Mouse (Mus musculus) forebrain, embryonic 12.5 days (tissue): ENCODE measurements around the gene Sall2. TPM values are rescaled to one million over a fixed set of nuclear protein-coding genes. Genes with fewer than 3 reads are reported as not detected.

ENCODE experiments used
- ATAC-seq: fragments of 200-750 bp; cut with Nextera tagmentation; 2 replicates; pipeline ENCODE4 v1.8.0; 2017; ENCODE audit warnings: moderate TSS enrichment; ENCODE audit not compliant: low FRiP score
- H3K27ac ChIP-seq: fragments of 300-500 bp; sonication (generic); 2 replicates; pipeline ENCODE4 v1.5.1; 2016; ENCODE audit warnings: mild to moderate bottlenecking
- H3K27me3 ChIP-seq: fragments of 300-500 bp; sonication (generic); 2 replicates; pipeline ENCODE4 v1.6.1; 2016; ENCODE audit warnings: mild to moderate bottlenecking
- H3K36me3 ChIP-seq: fragments of 300-500 bp; sonication (generic); replicated peaks from 2 replicates; pipeline ENCODE4 v1.6.1; 2016; ENCODE audit warnings: mild to moderate bottlenecking
- H3K4me1 ChIP-seq: fragments of 300-500 bp; sonication (generic); 2 replicates; pipeline ENCODE4 v1.6.1; 2016
- H3K4me2 ChIP-seq: fragments of 300-500 bp; sonication (generic); 2 replicates; pipeline ENCODE4 v1.6.1; 2016; ENCODE audit warnings: mild to moderate bottlenecking, moderate library complexity
- H3K4me3 ChIP-seq: fragments of 300-500 bp; sonication (generic); replicated peaks from 2 replicates; pipeline ENCODE4 v1.5.1; 2016; ENCODE audit warnings: mild to moderate bottlenecking
- H3K9ac ChIP-seq: fragments of 300-500 bp; sonication (generic); 2 replicates; pipeline ENCODE4 v1.6.1; 2016; ENCODE audit warnings: mild to moderate bottlenecking
- H3K9me3 ChIP-seq: fragments of 300-500 bp; sonication (generic); 2 replicates; pipeline ENCODE4 v1.6.1; 2016
- WGBS: fragments of 180-500 bp; shearing (Covaris S2); methylation state at CpG from one replicate; pipeline ENCODE4 v1.1.7; 2016; 5-methylcytosine and 5-hydroxymethylcytosine counted together
- polyA plus RNA-seq: library from polyadenylated mRNA; unstranded; fragments of >200 nt; fragmentation: Nextera tagmentation; extraction: Ambion mirVana; gene quantifications from 2 replicates; pipeline ENCODE4 v1.2.1, GENCODE M21; 2016

The Sall2 gene
- polyA plus RNA-seq: 66.2 and 72.4 TPM in 2 replicates

GRCm38 (mm10) chr14:52327910-52328812 is at the start of gene Sall2:
TSS of gene Sall2 (minus strand) at chr14:52328762.
- peak; percentile 64 for ATAC-seq

GRCm38 (mm10) chr14:52368741-52369140 is 40.2 kb upstream of the Sall2 start:
- Histone ChIP-seq H3K4me1 (no peaks in the 10 kb centered on the region), H3K9me3 (no peaks in the 10 kb centered on the region), H3K4me3 (no peak overlapping the region), H3K36me3 (no peaks in the 10 kb centered on the region), H3K4me2 (no peak overlapping the region), H3K27me3 (no peaks in the 10 kb centered on the region), H3K27ac (no peak overlapping the region), H3K9ac (no peak overlapping the region)
- 88% methylated on average over 3 of the region's 3 CpGs for WGBS
- ATAC-seq: no peak

More at GRCm38 (mm10) chr14:52327910-52328812, at the start of gene Sall2:
- 0% methylated on average over 26 of the region's 26 CpGs for WGBS
- peak within 1 kb of the TSS; percentile 64 for H3K4me3 ChIP-seq
- H3K4me1 ChIP-seq: peaks cover 55% of the 10 kb centered on the region
- no peaks in the 10 kb centered on the region for H3K27me3 ChIP-seq
- no peaks in the 10 kb centered on the region for H3K36me3 ChIP-seq
- no peaks in the 10 kb centered on the region for H3K9me3 ChIP-seq
- peak within 1 kb of the TSS; percentile 87 for H3K9ac ChIP-seq
- peak within 1 kb of the TSS; percentile 95 for H3K27ac ChIP-seq
- peak within 1 kb of the TSS; percentile 75 for H3K4me2 ChIP-seq

DNA sequence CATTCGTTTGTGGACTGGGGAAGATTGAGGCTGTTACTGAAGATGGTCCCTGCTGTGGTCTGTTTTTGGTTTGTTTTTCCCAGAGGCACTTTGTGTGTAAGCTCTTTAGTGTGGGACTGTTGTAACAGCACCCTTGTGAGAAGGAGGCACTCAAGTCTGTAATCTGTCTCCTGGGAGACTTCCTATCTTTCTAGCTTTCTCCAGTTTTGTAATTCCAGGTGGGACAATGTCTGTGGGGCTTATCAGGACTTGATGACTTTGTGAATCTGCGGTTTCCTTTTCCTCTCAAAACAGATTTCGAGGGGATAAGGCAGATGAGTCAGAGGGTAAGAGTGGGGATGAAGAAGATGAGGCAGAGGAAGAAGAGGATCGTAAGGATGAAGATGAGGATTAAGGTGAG is 27.7 kb upstream of the Sall2 start, which contains the start of gene Olfr1513:
Olfr1513 (minus strand) TSS at position 101 of the 400 bp plus-strand sequence.
- Histone ChIP-seq H3K9me3 (no peaks in the 10 kb centered on the region), H3K4me2 (no peak within 1 kb of the TSS), H3K4me1 (no peaks in the 10 kb centered on the region), H3K4me3 (no peak within 1 kb of the TSS), H3K27me3 (no peaks in the 10 kb centered on the region), H3K27ac (no peak within 1 kb of the TSS), H3K9ac (no peak within 1 kb of the TSS), H3K36me3 (no peaks in the 10 kb centered on the region)
- ATAC-seq: no peak
- WGBS: 85% methylated on average over 4 of the region's 4 CpGs

DNA sequence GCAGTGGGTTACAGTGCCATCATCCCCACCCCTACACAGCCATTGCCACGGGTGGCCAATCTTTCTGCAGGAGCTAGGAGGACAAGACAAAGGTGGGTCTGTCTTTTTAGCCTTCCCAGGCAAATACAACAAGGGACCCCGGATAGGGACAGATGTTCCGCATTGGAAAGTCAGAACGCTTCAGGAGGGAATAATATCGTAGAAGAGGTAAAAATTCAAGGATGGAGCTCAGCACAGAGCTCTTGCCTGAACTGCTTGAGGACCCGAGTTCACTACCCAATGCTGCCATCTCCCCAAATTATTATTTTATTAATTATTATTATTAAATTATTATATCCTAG is 10.9 kb upstream of the Sall2 start:
- H3K27ac ChIP-seq: no peak overlapping the region
- H3K36me3 ChIP-seq: no peaks in the 10 kb centered on the region
- no peak for ATAC-seq
- H3K9ac ChIP-seq: no peak overlapping the region
- 0 out of 2 replicates have a peak, but pooled peaks cover 2% of the 10 kb centered on the region for H3K9me3 ChIP-seq
- H3K4me2 ChIP-seq: no peak overlapping the region
- H3K4me1 ChIP-seq: peaks cover 6% of the 10 kb centered on the region; the same call in 1 of the 2 replicates
- H3K4me3 ChIP-seq: no peak overlapping the region
- H3K27me3 ChIP-seq: no peaks in the 10 kb centered on the region
- 77% methylated on average over 6 of the region's 6 CpGs for WGBS

DNA sequence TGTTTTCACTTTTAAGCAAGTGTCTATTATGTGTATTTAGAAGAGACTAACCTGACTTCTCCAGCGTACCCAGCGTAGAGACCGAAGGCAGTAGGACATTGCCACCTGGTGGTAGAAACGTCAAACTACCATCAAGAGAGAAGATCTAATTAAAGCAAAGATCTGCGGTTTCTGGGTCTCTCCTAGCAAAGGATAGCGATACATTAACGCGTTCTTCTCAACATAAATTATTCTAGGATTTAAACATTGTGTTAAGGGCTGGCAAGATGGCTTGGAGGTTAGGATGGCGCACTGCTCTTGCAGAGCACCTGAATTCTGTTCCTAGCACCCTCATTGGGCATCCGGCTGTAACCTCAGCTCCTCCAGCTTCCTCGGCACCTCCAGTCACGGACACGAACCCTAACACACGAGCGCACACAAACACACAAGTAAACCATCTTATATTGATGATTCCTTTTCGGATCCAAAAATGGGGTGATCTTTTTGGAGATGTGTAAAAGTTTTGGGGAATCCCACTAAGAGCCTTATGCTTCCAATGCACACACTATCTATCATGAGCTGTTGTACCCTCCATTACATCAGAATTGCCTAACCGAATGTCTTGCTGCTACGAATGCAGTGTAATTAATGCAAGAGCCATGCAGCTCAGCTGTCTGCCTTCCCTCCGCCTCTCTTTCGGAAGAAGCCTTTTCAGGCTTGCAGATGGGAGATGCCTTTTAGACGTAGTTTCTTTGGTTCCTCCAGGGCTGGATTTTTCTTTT is 10.4 kb upstream of the Sall2 start:
- Histone ChIP-seq H3K9me3 (no peaks in the 10 kb centered on the region), H3K27me3 (no peaks in the 10 kb centered on the region), H3K4me1 (peaks cover 6% of the 10 kb centered on the region; the same call in 1 of the 2 replicates), H3K4me2 (peak overlapping the region; percentile 42), H3K27ac (no peak overlapping the region), H3K36me3 (no peaks in the 10 kb centered on the region), H3K9ac (no peak overlapping the region), H3K4me3 (0 out of 2 replicates have a peak overlapping the region, but pooled peaks have one; percentile 5)
- ATAC-seq: peak; percentile 57
- WGBS: 35% methylated on average over 21 of the region's 21 CpGs

DNA sequence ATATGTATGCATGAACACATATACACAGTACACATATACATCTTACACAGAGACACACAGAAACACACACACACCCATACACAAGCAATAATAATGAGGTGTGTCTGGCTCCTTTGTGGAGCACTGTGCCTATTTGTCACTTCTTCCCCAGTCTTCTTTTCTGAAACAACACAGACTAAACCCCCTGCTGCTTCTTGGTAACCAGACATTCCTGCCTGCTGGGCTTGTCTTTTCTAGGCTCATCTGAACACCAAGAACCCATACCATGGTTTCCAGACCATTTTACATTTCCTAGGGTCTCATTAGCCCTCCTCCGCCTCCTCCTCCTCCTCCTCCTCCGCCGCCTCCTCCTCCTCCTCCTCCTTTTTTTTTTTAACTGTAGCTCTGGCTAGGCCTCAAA is 3.6 kb upstream of the Sall2 start:
- Histone ChIP-seq H3K4me1 (peaks cover 36% of the 10 kb centered on the region), H3K9ac (no peak overlapping the region), H3K4me2 (no peak overlapping the region), H3K36me3 (no peaks in the 10 kb centered on the region), H3K27me3 (no peaks in the 10 kb centered on the region), H3K4me3 (no peak overlapping the region), H3K9me3 (no peaks in the 10 kb centered on the region), H3K27ac (peak overlapping the region; percentile 84; the same call in 1 of the 2 replicates)
- 15% methylated on average over 2 of the region's 3 CpGs for WGBS
- ATAC-seq: no peak

- 5% methylated on average over 4 of the region's 4 CpGs for WGBS
- Histone ChIP-seq H3K4me1 (peaks cover 45% of the 10 kb centered on the region), H3K4me2 (peak overlapping the region; percentile 34), H3K27me3 (no peaks in the 10 kb centered on the region), H3K9ac (no peak overlapping the region), H3K27ac (peak overlapping the region; percentile 84), H3K9me3 (no peaks in the 10 kb centered on the region), H3K4me3 (no peak overlapping the region), H3K36me3 (no peaks in the 10 kb centered on the region)
- ATAC-seq: no peak
Observed at GRCm38 (mm10) chr14:52331069-52331750, 2.6 kb upstream of the Sall2 start.

DNA sequence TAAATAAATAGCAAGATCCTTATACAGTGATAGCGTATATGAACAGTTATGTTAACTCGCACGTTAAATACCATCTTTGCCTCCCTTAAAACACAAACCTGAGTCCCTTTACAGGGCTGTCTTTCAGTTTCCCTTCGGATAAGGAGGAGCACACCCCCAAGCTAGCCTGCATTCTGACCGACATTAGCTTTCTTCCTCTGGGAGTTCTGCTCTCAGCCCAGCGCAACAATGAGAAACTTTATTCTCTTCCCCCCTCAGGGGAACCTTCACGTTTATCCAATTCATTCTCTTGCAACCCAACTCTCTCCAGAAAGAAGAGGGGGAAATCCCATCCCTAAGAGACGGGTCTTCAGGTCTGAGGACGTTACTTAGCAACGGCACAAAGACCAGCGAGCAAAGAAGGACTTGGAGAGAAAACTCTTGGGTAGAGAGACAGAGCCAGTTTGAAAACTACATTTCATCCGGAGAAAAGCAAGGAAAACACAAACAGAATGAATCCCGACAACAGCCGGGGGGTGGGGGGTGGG is 1.1 kb downstream of the Sall2 start:
- peak overlapping the region; percentile 95 for H3K27ac ChIP-seq
- under 1% methylated on average over 14 of the region's 14 CpGs for WGBS

DNA sequence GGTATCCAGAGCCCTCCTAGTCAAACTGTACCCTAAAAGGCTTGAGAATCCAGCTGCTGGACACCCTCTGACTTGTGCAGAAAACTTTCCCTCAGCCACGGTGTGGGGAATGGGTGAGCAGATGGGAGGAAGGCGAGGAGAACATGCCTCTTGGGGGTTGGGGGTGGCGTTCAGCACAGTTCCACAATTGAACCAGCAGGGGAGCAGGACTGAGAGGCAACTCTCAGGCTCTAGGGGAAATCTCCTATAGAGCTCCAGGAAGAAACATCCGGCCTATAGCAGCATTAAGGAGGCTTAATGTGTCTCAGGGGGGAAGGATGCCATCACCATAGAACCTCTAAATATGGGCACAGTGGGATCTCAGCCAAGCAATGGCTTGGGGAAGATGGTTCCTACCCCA is 2.7 kb downstream of the Sall2 start:
- Histone ChIP-seq H3K4me3 (peak overlapping the region; percentile 64), H3K9ac (peak overlapping the region; percentile 1; the same call in 1 of the 2 replicates), H3K27me3 (no peaks in the 10 kb centered on the region), H3K27ac (0 out of 2 replicates have a peak overlapping the region, but pooled peaks have one; percentile 36), H3K4me2 (peak overlapping the region; percentile 75), H3K36me3 (0 out of 2 replicates have a peak, but pooled peaks cover 4% of the 10 kb centered on the region), H3K9me3 (no peaks in the 10 kb centered on the region), H3K4me1 (peaks cover 41% of the 10 kb centered on the region)
- 2% methylated on average over 4 of the region's 4 CpGs for WGBS
- 0 out of 2 replicates have a peak, but pooled peaks have one; percentile 16 for ATAC-seq

More for the DNA sequence above, 1.1 kb downstream of the Sall2 start:
- H3K9ac ChIP-seq: peak overlapping the region; percentile 87
- 0 out of 2 replicates have a peak, but pooled peaks cover 4% of the 10 kb centered on the region for H3K36me3 ChIP-seq
- no peaks in the 10 kb centered on the region for H3K27me3 ChIP-seq
- peak; percentile 68 for ATAC-seq
- H3K4me2 ChIP-seq: peak overlapping the region; percentile 75
- H3K4me3 ChIP-seq: peak overlapping the region; percentile 64
- peaks cover 55% of the 10 kb centered on the region for H3K4me1 ChIP-seq
- H3K9me3 ChIP-seq: no peaks in the 10 kb centered on the region

- WGBS: 65% methylated on average over 6 of the region's 6 CpGs
- ATAC-seq: no peak
- H3K4me3 ChIP-seq: no peak overlapping the region
- no peak overlapping the region for H3K4me2 ChIP-seq
- peaks cover 22% of the 10 kb centered on the region for H3K4me1 ChIP-seq
- H3K27me3 ChIP-seq: no peaks in the 10 kb centered on the region
- H3K36me3 ChIP-seq: peaks cover 10% of the 10 kb centered on the region; the same call in 1 of the 2 replicates
- no peak overlapping the region for H3K9ac ChIP-seq
- H3K27ac ChIP-seq: peak overlapping the region; percentile 62
- no peaks in the 10 kb centered on the region for H3K9me3 ChIP-seq
Observed at GRCm38 (mm10) chr14:52319361-52319760, 9.2 kb downstream of the Sall2 start.

DNA sequence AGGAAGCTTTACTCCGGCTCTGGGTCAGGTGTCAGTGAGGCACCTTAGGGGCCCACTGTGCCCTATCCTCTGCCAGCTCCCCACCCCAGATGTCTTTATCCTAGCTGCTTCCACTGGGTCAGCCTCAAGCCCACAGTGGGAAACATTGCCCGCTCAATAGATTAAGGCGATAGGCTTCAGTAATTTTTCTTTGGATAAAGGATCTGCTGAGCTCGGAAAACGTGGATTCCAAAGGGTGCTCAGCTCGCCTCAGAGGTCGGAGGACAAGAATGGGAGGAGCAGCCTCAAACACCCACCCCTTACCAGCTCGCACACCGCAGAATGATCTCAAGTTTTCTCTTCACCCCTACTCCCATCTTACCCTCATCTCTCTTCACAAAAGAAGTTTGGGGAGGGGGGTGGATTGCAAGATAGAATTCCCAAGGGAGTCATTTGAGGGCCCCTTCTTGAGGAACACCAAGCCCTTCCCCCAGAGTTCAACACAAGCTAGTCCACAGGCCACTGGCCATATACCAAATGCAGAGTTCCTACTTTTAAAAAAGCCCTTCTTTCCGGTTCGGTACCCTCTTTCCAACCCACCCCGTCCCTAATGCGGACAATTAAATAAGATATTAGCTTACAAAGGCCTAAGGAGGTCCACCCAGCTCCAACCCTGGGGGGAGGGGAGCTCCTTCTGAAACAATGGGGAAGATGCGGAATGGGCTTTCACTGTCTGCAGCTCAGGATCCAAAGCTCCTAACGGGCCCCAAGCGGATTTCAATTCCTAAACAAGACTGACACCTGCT is 11.9 kb downstream of the Sall2 start:
- Histone ChIP-seq H3K9me3 (no peaks in the 10 kb centered on the region), H3K27ac (peak overlapping the region; percentile 93), H3K36me3 (peaks cover 34% of the 10 kb centered on the region), H3K4me2 (peak overlapping the region; percentile 87), H3K4me3 (peak overlapping the region; percentile 62), H3K4me1 (peaks cover 50% of the 10 kb centered on the region), H3K9ac (peak overlapping the region; percentile 81), H3K27me3 (no peaks in the 10 kb centered on the region)
- ATAC-seq: peak; percentile 81
- WGBS: 3% methylated on average over 16 of the region's 16 CpGs
